Mouse (Mus musculus): ENCODE results near the gene Map4k2.

- no peak for TF ChIP-seq CTCF (IDR thresholded peaks at IDR 0.05; ENCODE audit: low read depth)
- TF ChIP-seq EP300 (optimal IDR thresholded peaks at IDR 0.05) = no peak
These were observed 26.4 kb upstream of the Map4k2 start for GRCm38 (mm10) chr19:6314513-6314912.

Measured in stomach, postnatal 0 days (tissue).